Mouse (Mus musculus) intestine, embryonic 15.5 days (tissue): ENCODE measurements around the gene Olfr785. TPM values are rescaled to one million over a fixed set of nuclear protein-coding genes. Genes with fewer than 3 reads are reported as not detected.
"Not testable (repeated sequence)": the region's sequence is repeated elsewhere in the genome, so short reads cannot be mapped to it uniquely, and the experiment has no call there.

Experiments used
- ATAC-seq: fragments of 200-750 bp; cut with Nextera tagmentation; 2 replicates; pipeline ENCODE4 v1.8.0; 2017; ENCODE audit warnings: moderate TSS enrichment, moderate library complexity
- H3K27ac ChIP-seq: fragments of 300-500 bp; sonication (generic); 2 replicates; pipeline ENCODE4 v1.5.1; 2015; ENCODE audit warnings: mild to moderate bottlenecking, inconsistent platforms
- H3K27me3 ChIP-seq: fragments of 300-500 bp; sonication (generic); replicated peaks from 2 replicates; pipeline ENCODE4 v1.6.1; 2015; ENCODE audit warnings: inconsistent platforms
- H3K36me3 ChIP-seq: fragments of 300-500 bp; sonication (generic); 2 replicates; pipeline ENCODE4 v1.6.1; 2015; ENCODE audit warnings: inconsistent platforms
- H3K4me1 ChIP-seq: fragments of 300-500 bp; sonication (generic); replicated peaks from 2 replicates; pipeline ENCODE4 v1.6.1; 2015; ENCODE audit warnings: inconsistent platforms
- H3K4me2 ChIP-seq: fragments of 300-500 bp; sonication (generic); replicated peaks from 2 replicates; pipeline ENCODE4 v1.6.1; 2015; ENCODE audit warnings: mild to moderate bottlenecking, inconsistent platforms
- H3K4me3 ChIP-seq: fragments of 300-500 bp; sonication (generic); replicated peaks from 2 replicates; pipeline ENCODE4 v1.5.1; 2015; ENCODE audit warnings: inconsistent platforms
- H3K9ac ChIP-seq: fragments of 300-500 bp; sonication (generic); 2 replicates; pipeline ENCODE4 v1.6.1; 2015; ENCODE audit warnings: inconsistent platforms
- H3K9me3 ChIP-seq: fragments of 300-500 bp; sonication (generic); 2 replicates; pipeline ENCODE4 v1.6.1; 2016; ENCODE audit warnings: inconsistent platforms
- WGBS: fragments of 180-500 bp; shearing (Covaris S2); methylation state at CpG from one replicate; pipeline ENCODE4 v1.1.7; 2015; 5-methylcytosine and 5-hydroxymethylcytosine counted together
- polyA plus RNA-seq: library from polyadenylated mRNA; unstranded; fragments of >200 nt; fragmentation: Nextera tagmentation; extraction: Ambion mirVana; gene quantifications from 2 replicates; pipeline ENCODE4 v1.2.1, GENCODE M21; 2015

Olfr785 gene
- polyA plus RNA-seq, result not detected in 2 replicates

- no peaks in the 10 kb centered on the region for H3K36me3 ChIP-seq
- H3K4me3 ChIP-seq, result no peak within 1 kb of the TSS
- no peak within 1 kb of the TSS for H3K4me2 ChIP-seq
- H3K4me1 ChIP-seq, result no peaks in the 10 kb centered on the region
- H3K27me3 ChIP-seq, result no peaks in the 10 kb centered on the region
- WGBS, result 75% methylated on average over 2 of the region's 2 CpGs
- H3K27ac ChIP-seq, result no peak within 1 kb of the TSS
- H3K9me3 ChIP-seq, result no peaks in the 10 kb centered on the region
- no peak for ATAC-seq
- no peak within 1 kb of the TSS for H3K9ac ChIP-seq
These were observed at the start of gene Olfr785 for GRCm38 (mm10) chr10:129405126-129405525. Gene Olfr785 (plus strand): TSS chr10:129405426.

- not testable (repeated sequence) for H3K27ac ChIP-seq, ATAC-seq, H3K36me3 ChIP-seq, H3K4me1 ChIP-seq, H3K9me3 ChIP-seq, H3K4me3 ChIP-seq, H3K27me3 ChIP-seq, H3K4me2 ChIP-seq, H3K9ac ChIP-seq
- 93% methylated on average over 4 of the region's 4 CpGs for WGBS
These were observed 48.7 kb upstream of the Olfr785 start for GRCm38 (mm10) chr10:129356496-129356895.

DNA sequence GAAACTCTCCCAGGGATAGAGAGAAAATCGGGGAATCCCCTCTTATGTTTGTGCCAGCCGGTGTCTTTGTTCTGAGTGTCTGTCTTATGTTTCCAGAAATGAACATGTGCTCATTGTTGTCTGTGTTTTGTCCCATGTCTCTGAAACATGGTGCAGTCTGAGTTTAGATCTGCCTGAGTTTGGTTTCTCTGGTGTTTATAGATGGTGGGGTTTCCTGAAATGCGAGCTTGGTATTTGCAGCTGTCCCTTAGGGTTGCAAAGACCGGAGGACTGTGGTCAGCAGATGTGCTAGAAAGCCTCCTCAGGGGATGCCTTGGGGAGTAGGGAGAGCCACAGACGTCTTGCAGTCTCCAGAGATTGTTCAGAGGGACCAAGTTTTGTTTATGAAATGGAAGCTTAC is 47.9 kb upstream of the Olfr785 start:
- no peak for ATAC-seq
- Histone ChIP-seq H3K36me3 (no peaks in the 10 kb centered on the region), H3K4me1 (no peaks in the 10 kb centered on the region), H3K27me3 (no peaks in the 10 kb centered on the region), H3K4me3 (no peak overlapping the region), H3K27ac (no peak overlapping the region), H3K9me3 (no peaks in the 10 kb centered on the region), H3K9ac (no peak overlapping the region), H3K4me2 (no peak overlapping the region)
- WGBS, result 63% methylated on average over 5 of the region's 5 CpGs

DNA sequence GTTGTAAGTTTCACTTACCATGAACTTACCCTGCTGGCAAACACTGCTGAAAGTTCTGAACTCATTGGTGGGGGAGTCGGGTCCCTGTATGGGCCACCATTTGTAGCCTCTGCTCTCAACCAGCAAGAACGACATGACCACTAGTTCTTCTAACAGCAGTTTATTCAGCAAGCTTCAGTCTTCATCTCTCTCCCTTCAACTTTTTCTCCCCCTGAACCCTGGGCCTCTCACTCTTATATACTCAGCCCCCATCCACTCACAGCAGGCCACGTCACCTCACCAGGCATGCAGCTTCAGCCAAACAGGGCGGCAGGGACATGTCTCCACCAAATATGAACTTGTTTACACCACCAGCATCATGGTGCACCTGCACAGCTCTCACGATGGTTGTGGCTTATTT is 31.2 kb upstream of the Olfr785 start:
- H3K36me3 ChIP-seq, H3K27me3 ChIP-seq, H3K4me2 ChIP-seq, H3K27ac ChIP-seq, H3K9ac ChIP-seq, H3K9me3 ChIP-seq, ATAC-seq, H3K4me1 ChIP-seq, H3K4me3 ChIP-seq: not testable (repeated sequence)
- WGBS, result 89% methylated on average over 5 of the region's 5 CpGs

- ATAC-seq, result no peak
- Histone ChIP-seq H3K4me1 (no peaks in the 10 kb centered on the region), H3K9ac (no peak within 1 kb of the TSS), H3K27me3 (no peaks in the 10 kb centered on the region), H3K9me3 (no peaks in the 10 kb centered on the region), H3K4me2 (no peak within 1 kb of the TSS), H3K27ac (no peak within 1 kb of the TSS), H3K36me3 (no peaks in the 10 kb centered on the region), H3K4me3 (no peak within 1 kb of the TSS)
These were observed 21.4 kb upstream of the Olfr785 start, which contains the start of gene Olfr784 for GRCm38 (mm10) chr10:129383783-129384182. Gene Olfr784 (plus strand): TSS chr10:129384083.

DNA sequence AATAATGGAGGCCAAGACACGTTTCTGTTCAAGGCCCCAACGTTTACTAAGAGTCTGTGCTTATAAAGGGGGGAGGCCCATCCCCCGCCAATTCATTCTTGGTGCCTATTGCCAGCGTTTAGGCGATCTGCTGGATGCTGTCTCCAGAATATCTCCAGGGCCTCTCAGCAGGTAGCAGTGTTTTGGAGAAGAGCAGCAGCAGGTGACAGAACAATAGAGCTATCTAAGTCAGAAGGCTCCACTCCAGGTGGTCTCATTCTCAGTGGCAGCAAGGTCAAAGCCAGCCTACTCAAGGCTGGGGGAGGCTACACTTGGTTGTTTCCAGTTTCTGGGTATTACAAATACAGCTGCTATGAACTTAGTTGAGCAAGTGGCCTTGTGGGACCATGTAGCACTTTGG is 4.3 kb upstream of the Olfr785 start:
- Histone ChIP-seq H3K4me3 (no peak overlapping the region), H3K9me3 (no peaks in the 10 kb centered on the region), H3K36me3 (no peaks in the 10 kb centered on the region), H3K27me3 (no peaks in the 10 kb centered on the region), H3K27ac (no peak overlapping the region), H3K4me1 (no peaks in the 10 kb centered on the region), H3K4me2 (no peak overlapping the region), H3K9ac (no peak overlapping the region)
- no peak for ATAC-seq
- 52% methylated on average over 5 of the region's 5 CpGs for WGBS

GRCm38 (mm10) chr10:129427006-129427405 is 21.8 kb downstream of the Olfr785 start, which contains the start of gene Olfr786:
Gene Olfr786 (plus strand): TSS chr10:129427306.
- H3K27ac ChIP-seq, result no peak within 1 kb of the TSS
- ATAC-seq, result no peak
- H3K4me3 ChIP-seq, result no peak within 1 kb of the TSS
- no peaks in the 10 kb centered on the region for H3K27me3 ChIP-seq
- H3K4me1 ChIP-seq, result no peaks in the 10 kb centered on the region
- H3K9ac ChIP-seq, result no peak within 1 kb of the TSS
- no peak within 1 kb of the TSS for H3K4me2 ChIP-seq
- H3K9me3 ChIP-seq, result no peaks in the 10 kb centered on the region
- H3K36me3 ChIP-seq, result no peaks in the 10 kb centered on the region

Other genes starting within 250 kb of the Olfr785 start
- not detected in 2 replicates for gene Olfr771, start 240.7 kb upstream of the Olfr785 start, polyA plus RNA-seq
- gene Olfr772, start 227.5 kb upstream of the Olfr785 start, polyA plus RNA-seq, result not detected in 2 replicates
- not detected in 2 replicates for gene Olfr773, start 218.0 kb upstream of the Olfr785 start, polyA plus RNA-seq
- not detected in 2 replicates for gene Olfr774, start 169.2 kb upstream of the Olfr785 start, polyA plus RNA-seq
- not detected in 2 replicates for gene Olfr775, start 157.0 kb upstream of the Olfr785 start, polyA plus RNA-seq
- not detected in 2 replicates for gene Olfr776, start 146.3 kb upstream of the Olfr785 start, polyA plus RNA-seq
- gene Olfr777, start 133.9 kb upstream of the Olfr785 start, polyA plus RNA-seq, result not detected in 2 replicates
- gene Olfr780, start 87.3 kb upstream of the Olfr785 start, polyA plus RNA-seq, result not detected in 2 replicates
- not detected in 2 replicates for gene Olfr781, start 76.6 kb upstream of the Olfr785 start, polyA plus RNA-seq
- not detected in 2 replicates for gene Olfr782, start 56.6 kb upstream of the Olfr785 start, polyA plus RNA-seq
- 0.09 TPM in 1 of 2 replicates, not detected in the other for gene Olfr784, start 21.3 kb upstream of the Olfr785 start, polyA plus RNA-seq
- gene Olfr786, start 21.9 kb downstream of the Olfr785 start, polyA plus RNA-seq, result not detected in 2 replicates
- not detected in 2 replicates for gene Olfr787, start 56.4 kb downstream of the Olfr785 start, polyA plus RNA-seq
- not detected in 2 replicates for gene Olfr788, start 65.6 kb downstream of the Olfr785 start, polyA plus RNA-seq
- not detected in 2 replicates for gene Olfr789, start 79.3 kb downstream of the Olfr785 start, polyA plus RNA-seq
- gene Olfr790, start 93.1 kb downstream of the Olfr785 start, polyA plus RNA-seq, result not detected in 2 replicates
- gene Olfr791, start 116.4 kb downstream of the Olfr785 start, polyA plus RNA-seq, result not detected in 2 replicates
- not detected in 2 replicates for gene Olfr792, start 133.7 kb downstream of the Olfr785 start, polyA plus RNA-seq
- not detected in 2 replicates for gene Olfr794, start 162.2 kb downstream of the Olfr785 start, polyA plus RNA-seq
- not detected in 2 replicates for gene Olfr796, start 207.1 kb downstream of the Olfr785 start, polyA plus RNA-seq
- not detected in 2 replicates for gene Olfr798, start 222.5 kb downstream of the Olfr785 start, polyA plus RNA-seq
- gene Olfr799, start 232.1 kb downstream of the Olfr785 start, polyA plus RNA-seq, result not detected in 2 replicates